ENCODE assay signal across 17 mouse cellular contexts in genomic region chr11:6773364-6773763, GRCm38 (mm10).
DNase-seq lines count a peak whose midpoint lies in the region; ATAC-seq and TF ChIP-seq lines count a peak whose summit lies in the region.
"Had no signal": no experiment of that assay in that cellular context is flagged by ENCODE, and none has a peak within 500 bp of the region (broad histone marks: within the 10 kb centered on the region; RNA-seq: fewer than 3 reads in every experiment).

No protein-coding gene starts in this region.

- no peak overlapping the region for H3K4me2 ChIP-seq in limb, embryonic 13.5 days (replicated peaks)
- H3K4me2 ChIP-seq in forebrain, postnatal 0 days (ENCODE audit: low read depth), result no peak overlapping the region
- H3K4me2 ChIP-seq: embryonic facial prominence, embryonic 12.5 days; forebrain, embryonic 13.5 days; hindbrain, embryonic 15.5 days; neural tube, embryonic 13.5 days had no signal

- DNase-seq in limb, embryonic 10.5 days (ENCODE audit: low spot score), result no peak
- peak; percentile 96 for DNase-seq in ZHBTc4 (ENCODE audit: low read depth, low spot score)
- peak; percentile 33 for DNase-seq in forelimb bud, embryonic 11.5 days (ENCODE audit: low read depth, low spot score)
- peak; percentile 44 for DNase-seq in yolk sac, embryonic 10.5 days (ENCODE audit: low spot score)
- DNase-seq in forebrain, postnatal 0 days, result no peak
- no peak for DNase-seq in ovary, postnatal 10 days (ENCODE audit: low spot score)
- DNase-seq: adrenal gland, postnatal 10 days; cerebellum, adult 8-10 months; gastrocnemius, postnatal 36 days; kidney, postnatal 36 days; lung, adult 18-20 months; spleen, adult 18-20 months had no signal

- no peaks in the 10 kb centered on the region for H3K9me3 ChIP-seq in limb, embryonic 13.5 days
- H3K9me3 ChIP-seq in limb, embryonic 10.5 days (replicated peaks), result no peaks in the 10 kb centered on the region
- H3K9me3 ChIP-seq in forebrain, postnatal 0 days (ENCODE audit: low read length), result no peaks in the 10 kb centered on the region
- H3K9me3 ChIP-seq: forebrain, embryonic 13.5 days; hindbrain, embryonic 15.5 days; neural tube, embryonic 13.5 days had no signal

- WGBS in limb, embryonic 13.5 days, result 10% methylated on average over 1 of the region's 1 CpGs
- 26% methylated on average over 1 of the region's 1 CpGs for WGBS in limb, embryonic 10.5 days
- 10% methylated on average over 1 of the region's 1 CpGs for WGBS in forebrain, postnatal 0 days

- TF ChIP-seq CTCF in forebrain, postnatal 0 days (IDR thresholded peaks at IDR 0.05; ENCODE audit: low read depth), result no peak

- H3K36me3 ChIP-seq in limb, embryonic 13.5 days, result no peaks in the 10 kb centered on the region
- no peaks in the 10 kb centered on the region for H3K36me3 ChIP-seq in limb, embryonic 10.5 days
- no peaks in the 10 kb centered on the region for H3K36me3 ChIP-seq in forebrain, postnatal 0 days (ENCODE audit: insufficient read depth)
- H3K36me3 ChIP-seq: embryonic facial prominence, embryonic 12.5 days; hindbrain, embryonic 15.5 days; neural tube, embryonic 13.5 days had no signal

- no peak overlapping the region for H3K27ac ChIP-seq in limb, embryonic 13.5 days
- H3K27ac ChIP-seq in limb, embryonic 10.5 days, result no peak overlapping the region
- no peak overlapping the region for H3K27ac ChIP-seq in forebrain, postnatal 0 days (ENCODE audit: low read depth, low read length)
- H3K27ac ChIP-seq: embryonic facial prominence, embryonic 12.5 days; forebrain, embryonic 13.5 days; hindbrain, embryonic 15.5 days; neural tube, embryonic 13.5 days had no signal

- no peaks in the 10 kb centered on the region for H3K27me3 ChIP-seq in limb, embryonic 13.5 days
- no peaks in the 10 kb centered on the region for H3K27me3 ChIP-seq in limb, embryonic 10.5 days (ENCODE audit: low read depth, poor library complexity, severe bottlenecking)
- H3K27me3 ChIP-seq in forebrain, postnatal 0 days (ENCODE audit: insufficient read depth, low read length), result no peaks in the 10 kb centered on the region
- H3K27me3 ChIP-seq: embryonic facial prominence, embryonic 12.5 days; forebrain, embryonic 13.5 days; hindbrain, embryonic 15.5 days had no signal

- no peaks in the 10 kb centered on the region for H3K4me1 ChIP-seq in limb, embryonic 13.5 days
- peaks cover 20% of the 10 kb centered on the region; the same call in 1 of the 2 replicates for H3K4me1 ChIP-seq in limb, embryonic 10.5 days
- no peaks in the 10 kb centered on the region for H3K4me1 ChIP-seq in forebrain, postnatal 0 days (ENCODE audit: insufficient read depth)
- H3K4me1 ChIP-seq: forebrain, embryonic 13.5 days; hindbrain, embryonic 15.5 days had no signal

- no peak overlapping the region for H3K9ac ChIP-seq in limb, embryonic 13.5 days
- no peak overlapping the region for H3K9ac ChIP-seq in forebrain, postnatal 0 days
- H3K9ac ChIP-seq: embryonic facial prominence, embryonic 12.5 days; forebrain, embryonic 13.5 days; hindbrain, embryonic 15.5 days; neural tube, embryonic 13.5 days had no signal

- 0 out of 2 replicates have a peak, but pooled peaks have one; percentile 46 for ATAC-seq in limb, embryonic 13.5 days (ENCODE audit: low FRiP score, low read depth)
- no peak for ATAC-seq in forebrain, postnatal 0 days
- ATAC-seq: forebrain, embryonic 13.5 days had no signal

- H3K4me3 ChIP-seq in limb, embryonic 13.5 days, result no peak overlapping the region
- no peak overlapping the region for H3K4me3 ChIP-seq in limb, embryonic 10.5 days
- no peak overlapping the region for H3K4me3 ChIP-seq in forebrain, postnatal 0 days (ENCODE audit: low read depth, low read length)
- H3K4me3 ChIP-seq: embryonic facial prominence, embryonic 12.5 days; forebrain, embryonic 13.5 days; hindbrain, embryonic 15.5 days; neural tube, embryonic 13.5 days had no signal

Comparison
In these comparisons a context has a peak if more than half of its experiments do, and no peak if none do; other contexts are left out.
1. DNase-seq: peak in ZHBTc4 (single experiment), forelimb bud, embryonic 11.5 days (single experiment) and yolk sac, embryonic 10.5 days (single experiment); none in limb, embryonic 10.5 days (single experiment), forebrain, postnatal 0 days (single experiment) and ovary, postnatal 10 days (single experiment).